Mouse (Mus musculus): ENCODE measurements around the gene Mrps14.

The Mrps14 gene

DNA sequence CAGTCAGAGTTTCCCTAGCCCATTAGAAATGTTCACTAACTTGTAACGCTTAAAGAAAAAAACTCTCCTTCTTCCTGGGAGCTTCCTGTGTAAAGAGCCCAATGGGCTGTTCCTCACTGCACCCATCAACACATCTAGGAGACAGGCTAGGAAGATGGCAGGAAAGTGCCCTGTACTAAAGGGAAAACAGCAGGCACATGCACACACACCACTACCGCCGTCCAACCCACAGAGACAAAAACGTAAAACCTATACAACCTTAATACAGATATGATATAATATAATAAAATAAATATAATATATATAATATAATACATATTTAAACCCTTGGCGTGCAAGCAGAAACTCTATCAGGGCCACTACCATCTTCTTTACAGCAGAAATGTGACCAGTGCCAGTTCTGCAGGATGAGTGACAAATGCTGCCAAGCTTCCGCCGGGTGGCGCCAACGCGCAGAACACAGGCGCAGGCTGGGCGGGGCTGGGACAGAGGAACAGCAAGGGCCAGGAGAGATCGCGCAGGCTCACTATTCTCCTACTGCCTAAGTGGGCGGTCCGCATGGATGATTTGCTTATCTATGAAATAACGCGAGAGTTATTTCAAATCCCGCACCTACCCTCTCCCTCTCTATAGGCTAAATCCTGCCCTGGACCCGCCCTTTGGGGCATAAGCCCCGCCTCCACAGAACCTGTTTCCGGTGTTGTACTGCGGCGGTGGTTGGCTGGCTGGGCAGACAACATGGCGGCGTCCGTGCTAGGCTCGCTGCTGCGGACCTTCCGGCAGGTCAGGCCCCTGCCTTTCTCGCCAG lies at the start of gene Mrps14:
Gene Mrps14, plus strand, starts transcription at position 687 of the 808 bp plus-strand sequence.
- peak; percentile 90; the same call in 1 of the 2 replicates for TF ChIP-seq GATA4 (IDR thresholded peaks at IDR 0.05; ENCODE audit: insufficient replicate concordance, low read length)

DNA sequence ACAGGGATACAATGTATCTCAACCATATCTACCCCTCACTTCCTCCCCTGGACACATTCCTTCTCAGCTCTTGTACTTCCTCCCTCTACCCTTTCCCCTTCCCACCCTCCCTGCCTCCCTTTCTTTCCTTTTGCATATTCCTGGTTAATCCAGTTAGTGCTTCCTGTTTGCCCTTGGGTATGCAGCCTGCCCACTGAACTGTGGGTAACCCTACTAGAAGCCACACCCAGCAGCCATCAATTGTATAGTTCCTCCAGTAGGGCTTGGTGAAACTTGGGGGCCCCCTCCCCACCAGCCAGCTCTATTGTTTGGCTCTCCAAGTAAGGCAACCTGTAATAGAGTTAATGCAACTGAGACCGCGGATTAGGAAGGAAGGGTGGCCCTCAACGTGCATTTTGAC lies 49.4 kb upstream of the Mrps14 start:
- TF ChIP-seq GATA4 (IDR thresholded peaks at IDR 0.05; ENCODE audit: insufficient replicate concordance, low read length): no peak

DNA sequence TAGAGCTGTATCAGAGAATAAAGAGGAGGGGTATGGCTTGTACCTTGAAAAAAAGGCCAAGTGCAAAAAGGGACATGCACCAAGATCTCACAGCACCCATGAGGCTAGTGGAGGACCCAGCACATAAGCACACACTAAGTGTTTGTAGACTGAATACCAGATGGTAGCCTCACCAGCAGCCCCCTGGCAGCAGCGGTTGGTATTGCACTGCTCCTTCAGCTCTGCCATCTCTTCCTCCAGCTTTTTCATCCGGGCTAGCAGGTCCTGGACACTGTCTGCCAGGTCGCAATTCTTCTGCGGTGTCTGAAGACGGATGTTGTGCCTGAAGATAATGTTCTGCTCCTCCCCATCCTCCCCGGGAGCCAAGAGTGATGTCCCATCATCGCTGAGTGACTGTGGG lies 47.7 kb upstream of the Mrps14 start:
- TF ChIP-seq GATA4 (IDR thresholded peaks at IDR 0.05; ENCODE audit: insufficient replicate concordance, low read length): no peak

DNA sequence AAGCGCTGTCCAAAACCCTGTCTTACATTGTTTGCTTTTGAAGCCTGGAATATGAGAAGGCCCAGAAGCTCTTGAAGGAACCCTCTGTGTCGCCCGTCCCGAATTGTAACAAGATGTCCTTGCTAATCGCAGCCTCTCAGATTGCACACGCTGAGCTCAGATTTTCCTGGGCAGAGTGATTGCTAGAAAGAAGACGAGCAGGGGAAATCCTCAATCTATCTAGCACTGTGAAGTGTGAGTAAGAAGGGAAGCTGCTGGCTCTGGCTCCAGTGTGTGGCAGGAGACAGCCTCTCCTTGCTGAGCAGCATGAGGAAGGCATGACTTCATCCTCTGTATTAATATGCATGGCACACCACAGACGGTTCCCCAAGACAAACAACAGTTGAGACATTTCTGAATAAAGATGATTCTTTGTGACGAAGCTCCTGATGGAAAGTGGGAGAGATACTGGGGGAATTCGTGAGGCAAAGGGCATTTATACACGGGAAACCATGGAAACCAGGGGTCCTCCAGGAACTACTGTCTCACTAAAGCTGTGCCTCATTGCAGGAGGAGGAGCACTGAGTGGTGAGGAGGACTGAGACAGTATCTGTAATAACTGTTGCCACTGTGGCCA lies 45.6 kb upstream of the Mrps14 start:
- no peak for TF ChIP-seq GATA4 (IDR thresholded peaks at IDR 0.05; ENCODE audit: insufficient replicate concordance, low read length)

- no peak for TF ChIP-seq GATA4 (IDR thresholded peaks at IDR 0.05; ENCODE audit: insufficient replicate concordance, low read length)
Measured at GRCm38 (mm10) chr1:160150726-160151125, 44.3 kb upstream of the Mrps14 start.

GRCm38 (mm10) chr1:160153480-160153879 lies 41.5 kb upstream of the Mrps14 start, which contains the start of gene Tnn:
Gene Tnn, minus strand, starts transcription at chr1:160153580.
- no peak for TF ChIP-seq GATA4 (IDR thresholded peaks at IDR 0.05; ENCODE audit: insufficient replicate concordance, low read length)

DNA sequence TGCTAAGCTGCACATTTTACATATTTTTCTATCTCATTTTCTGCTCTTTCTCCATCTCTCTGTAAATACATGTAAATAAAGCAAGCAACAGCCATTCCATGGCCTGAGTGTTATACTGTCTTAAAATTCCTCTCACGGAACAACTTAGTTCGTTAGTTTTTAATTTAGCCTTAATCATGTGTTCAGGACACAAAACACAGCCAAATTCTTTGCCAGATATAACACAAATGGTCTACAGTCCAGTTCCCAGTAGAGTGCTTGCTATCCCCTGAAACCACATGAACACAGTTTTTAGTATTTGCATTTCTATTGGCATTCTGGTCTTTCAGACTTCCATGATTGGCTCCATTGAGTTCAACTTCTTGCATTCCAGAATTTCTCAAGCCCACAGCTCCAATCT lies 36.8 kb upstream of the Mrps14 start:
- no peak for TF ChIP-seq GATA4 (IDR thresholded peaks at IDR 0.05; ENCODE audit: insufficient replicate concordance, low read length)

GRCm38 (mm10) chr1:160166600-160166999 lies 28.4 kb upstream of the Mrps14 start:
- no peak for TF ChIP-seq GATA4 (IDR thresholded peaks at IDR 0.05; ENCODE audit: insufficient replicate concordance, low read length)

DNA sequence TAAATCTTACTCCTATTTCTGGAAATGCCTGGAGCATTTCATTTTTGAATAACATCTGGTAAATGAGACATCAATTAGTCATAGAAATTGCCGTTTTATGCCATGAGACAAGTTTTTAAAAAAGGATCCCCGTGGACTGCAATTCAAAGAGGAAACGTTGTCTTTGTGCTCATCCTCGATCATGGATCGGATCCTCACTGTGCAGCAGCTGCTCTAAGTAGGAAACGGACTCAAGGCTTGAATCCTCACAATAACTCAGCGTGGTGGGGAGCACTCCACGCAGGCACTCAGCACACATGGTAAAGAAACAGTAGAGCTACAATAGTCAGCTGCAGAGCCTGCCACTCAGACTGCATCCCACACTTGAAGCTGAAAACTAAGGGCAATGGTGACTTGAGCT lies 18.1 kb upstream of the Mrps14 start:
- no peak for TF ChIP-seq GATA4 (IDR thresholded peaks at IDR 0.05; ENCODE audit: insufficient replicate concordance, low read length)

- no peak for TF ChIP-seq GATA4 (IDR thresholded peaks at IDR 0.05; ENCODE audit: insufficient replicate concordance, low read length)
Measured at GRCm38 (mm10) chr1:160181216-160181615, 13.8 kb upstream of the Mrps14 start.

GRCm38 (mm10) chr1:160184506-160184905 lies 10.5 kb upstream of the Mrps14 start:
- no peak for TF ChIP-seq GATA4 (IDR thresholded peaks at IDR 0.05; ENCODE audit: insufficient replicate concordance, low read length)

- TF ChIP-seq GATA4 (IDR thresholded peaks at IDR 0.05; ENCODE audit: insufficient replicate concordance, low read length): no peak
Measured at GRCm38 (mm10) chr1:160195337-160195663, 285 bp downstream of the Mrps14 start.

- no peak for TF ChIP-seq GATA4 (IDR thresholded peaks at IDR 0.05; ENCODE audit: insufficient replicate concordance, low read length)
Measured at GRCm38 (mm10) chr1:160205486-160205885, 10.5 kb downstream of the Mrps14 start.

DNA sequence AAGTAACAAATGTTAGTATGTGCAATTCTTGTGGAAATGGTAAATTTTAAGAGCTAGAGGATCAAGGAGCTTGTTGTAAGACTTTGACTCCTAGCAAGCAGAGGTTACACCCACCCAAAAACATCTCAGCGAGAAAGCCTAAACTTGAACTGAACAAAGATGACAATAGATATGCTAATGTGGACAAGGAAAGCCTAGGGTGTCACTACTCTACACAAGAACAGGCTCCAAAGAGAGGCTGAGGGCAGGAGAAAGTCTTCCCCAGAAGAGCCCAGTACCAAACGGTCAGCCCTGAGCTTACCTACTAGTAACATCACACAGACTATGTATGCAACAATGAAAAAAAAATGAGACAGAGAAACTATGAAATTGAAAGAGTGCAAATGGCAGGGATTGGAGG lies 14.8 kb downstream of the Mrps14 start:
- no peak for TF ChIP-seq GATA4 (IDR thresholded peaks at IDR 0.05; ENCODE audit: insufficient replicate concordance, low read length)

- no peak for TF ChIP-seq GATA4 (IDR thresholded peaks at IDR 0.05; ENCODE audit: insufficient replicate concordance, low read length)
Measured at GRCm38 (mm10) chr1:160210566-160210965, 15.6 kb downstream of the Mrps14 start.

DNA sequence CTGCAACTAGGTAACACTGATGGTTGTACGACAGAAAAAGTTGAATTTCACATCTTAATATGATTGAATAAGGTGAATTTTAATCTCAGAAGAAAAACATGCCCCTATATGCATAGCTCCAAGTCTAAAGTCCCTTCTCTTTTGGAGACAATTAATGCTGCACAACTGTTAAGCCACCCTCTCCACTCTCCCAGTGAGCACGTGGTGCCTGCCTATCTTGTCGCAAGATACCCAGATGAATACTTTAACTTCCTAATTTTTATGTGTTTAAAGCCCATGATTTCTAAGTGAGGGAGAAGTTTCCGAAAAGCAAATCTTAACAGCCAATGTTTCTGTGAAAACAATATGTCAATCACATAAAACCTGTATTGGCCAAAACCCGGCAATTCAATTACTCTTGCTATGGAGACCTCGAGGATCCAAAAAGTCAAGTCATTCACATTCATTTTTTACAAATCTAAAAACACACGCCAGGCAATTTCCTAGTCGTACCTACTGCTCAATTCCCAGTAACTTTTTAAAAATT lies 16.6 kb downstream of the Mrps14 start:
- TF ChIP-seq GATA4 (IDR thresholded peaks at IDR 0.05; ENCODE audit: insufficient replicate concordance, low read length): no peak

All from liver, adult (tissue).